Mouse (Mus musculus) ES-E14 (cell line): Measurements from ENCODE around the gene Glb1l.

Experiments used
- CHD2 ChIP-seq: IDR thresholded peaks from 2 replicates; pipeline ENCODE4 v1.6.1; 2014; ENCODE audit warnings: mild to moderate bottlenecking, low read depth, low read length, inconsistent platforms
- HCFC1 ChIP-seq: IDR thresholded peaks from 2 replicates; pipeline ENCODE4 v1.6.1; 2012; ENCODE audit warnings: low read length, inconsistent platforms, borderline replicate concordance; ENCODE audit not compliant: insufficient read depth
- MAFK ChIP-seq: IDR thresholded peaks from 2 replicates; pipeline ENCODE4 v1.6.1; 2014; ENCODE audit warnings: mild to moderate bottlenecking, low read depth, low read length, inconsistent platforms; ENCODE audit not compliant: insufficient read depth
- ZC3H11A ChIP-seq: IDR thresholded peaks from 2 replicates; pipeline ENCODE4 v1.6.1; 2012; ENCODE audit warnings: low read depth, mild to moderate bottlenecking, inconsistent platforms, low read length, borderline replicate concordance
- ZNF384 ChIP-seq: IDR thresholded peaks from 2 replicates; pipeline ENCODE4 v1.6.1; 2012; ENCODE audit warnings: low read depth, low read length, inconsistent platforms

DNA sequence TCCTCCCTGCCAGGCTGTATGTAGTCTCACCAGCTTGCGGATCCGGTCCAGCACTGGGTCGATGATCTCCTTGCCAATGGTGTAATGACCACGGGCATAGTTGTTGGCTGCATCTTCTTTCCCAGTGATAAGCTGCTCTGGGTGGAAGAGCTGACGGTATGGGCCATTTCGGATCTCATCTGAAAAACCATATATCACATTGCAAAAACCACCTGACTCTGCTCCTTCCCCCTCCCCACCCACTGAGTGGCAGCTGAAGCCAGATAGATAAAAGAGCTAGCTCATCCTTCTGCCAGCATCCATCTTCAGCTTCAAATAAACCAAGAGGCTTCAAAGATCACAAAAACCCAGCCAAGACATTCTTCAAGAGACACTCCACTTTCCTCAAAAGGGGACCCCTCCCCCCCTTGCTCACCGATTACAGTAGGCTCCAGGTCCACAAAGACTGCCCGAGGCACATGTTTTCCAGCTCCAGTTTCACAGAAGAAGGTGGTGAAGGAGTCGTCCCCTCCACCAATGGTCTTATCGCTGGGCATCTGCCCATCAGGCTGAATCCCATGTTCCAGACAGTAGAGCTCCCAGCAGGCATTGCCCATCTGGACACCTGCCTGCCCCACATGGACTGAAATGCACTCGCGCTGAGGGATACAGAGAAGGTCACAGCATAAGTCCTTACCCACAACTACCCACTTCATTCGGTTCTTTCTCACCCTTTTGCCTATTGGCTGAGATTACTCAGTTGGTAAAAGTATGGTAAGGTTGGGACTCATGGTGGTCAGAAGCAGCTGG is 6.4 kb upstream of the Glb1l start:
- TF ChIP-seq ZC3H11A (no peak), HCFC1 (no peak), MAFK (no peak), CHD2 (no peak), ZNF384 (no peak)
